Mouse (Mus musculus) erythroid progenitor cell, adult 5-6 weeks (primary cell): ENCODE measurements around the gene Tctn1. TPM values are rescaled to one million over a fixed set of nuclear protein-coding genes. Genes with fewer than 3 reads are reported as not detected.

Experiments used
- ATAC-seq: replicated peaks from 2 replicates; pipeline ENCODE4 v1.8.0; 2016; ENCODE audit warnings: moderate number of reproducible peaks, mild to moderate bottlenecking, moderate TSS enrichment, inconsistent platforms; ENCODE audit not compliant: poor library complexity, low FRiP score, severe bottlenecking
- total RNA-seq, 2 experiments: library from RNA; stranded (forward) in 1 of 2; stranded (reverse) in 1 of 2; fragments of 150-400 nt in 1 of 2; fragments of 186-747, 209-891 nt in 1 of 2; gene quantifications; 2 replicates each; pipeline versions ENCODE4 v1.2.3 to v1.2.4; 2015 to 2017; ENCODE audit warnings: low replicate concordance in 2 of 2

Gene Tctn1
- total RNA-seq, 2 experiments from 2014 or later: 19.7 to 39.3 TPM

GRCm38 (mm10) chr5:122191269-122192063, 72.8 kb downstream of the Tctn1 start:
- ATAC-seq: no peak

DNA sequence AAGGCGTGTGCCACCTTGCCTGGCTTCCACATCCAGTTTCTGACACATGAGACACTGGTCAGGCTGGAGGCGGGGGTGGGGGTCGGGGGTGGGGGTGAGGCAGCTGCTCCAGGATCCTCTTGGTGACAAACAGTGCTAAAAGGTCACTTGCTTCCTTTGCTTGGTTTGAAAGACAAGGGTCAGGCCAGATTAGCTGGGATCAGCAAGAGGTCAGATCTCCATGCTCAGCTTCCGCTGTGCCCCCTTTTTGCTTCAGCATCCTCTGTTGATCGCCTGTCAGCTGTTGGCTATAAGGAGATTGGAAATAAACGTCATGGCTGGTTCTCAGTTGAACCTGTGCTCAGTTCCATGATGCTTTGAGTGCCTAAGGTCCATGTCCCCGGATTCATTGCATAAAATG, 73.8 kb downstream of the Tctn1 start:
- ATAC-seq: no peak

DNA sequence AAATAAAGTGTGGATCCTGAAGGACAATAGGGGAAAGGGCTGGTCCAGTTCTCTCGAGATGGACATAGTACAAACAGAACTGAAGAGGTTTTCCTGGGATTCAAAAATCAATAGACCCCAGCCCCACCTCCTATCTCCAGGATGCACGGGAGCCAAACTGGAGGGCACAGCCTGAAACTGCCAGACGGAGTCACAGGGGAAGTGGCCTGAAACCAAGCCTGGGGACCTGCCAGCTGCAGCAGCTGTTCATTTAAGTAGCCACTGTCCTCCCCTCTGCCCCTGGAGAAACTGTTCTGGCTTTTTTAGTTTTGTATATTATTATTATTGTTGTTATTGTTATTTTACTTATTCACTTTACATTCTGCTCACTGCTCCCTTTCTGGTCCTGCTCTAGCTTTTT, 75.1 kb downstream of the Tctn1 start:
- no peak for ATAC-seq

Other genes starting within 250 kb of the Tctn1 start
- not detected in 2 replicates for gene Cux2, start 214.4 kb downstream of the Tctn1 start, total RNA-seq (2015; ENCODE audit: low replicate concordance)
- not detected in 2 replicates for gene Cux2, start 214.4 kb downstream of the Tctn1 start, total RNA-seq (2017; ENCODE audit: low replicate concordance)
- not detected in 2 replicates for gene Myl2, start 163.5 kb downstream of the Tctn1 start, total RNA-seq (2015; ENCODE audit: low replicate concordance)
- 8.2 TPM in 1 of 2 replicates, not detected in the other for gene Myl2, start 163.5 kb downstream of the Tctn1 start, total RNA-seq (2017; ENCODE audit: low replicate concordance)
- not detected in 2 replicates for gene Ccdc63, start 123.6 kb downstream of the Tctn1 start, total RNA-seq (2015; ENCODE audit: low replicate concordance)
- gene Ccdc63, start 123.6 kb downstream of the Tctn1 start, total RNA-seq (2017; ENCODE audit: low replicate concordance): not detected in 2 replicates
- 310 and 340 TPM in 2 replicates for gene Ppp1cc, start 106.2 kb downstream of the Tctn1 start, total RNA-seq (2015; ENCODE audit: low replicate concordance)
- gene Ppp1cc, start 106.2 kb downstream of the Tctn1 start, total RNA-seq (2017; ENCODE audit: low replicate concordance): 91.1 and 263 TPM in 2 replicates
- 24.9 and 29.8 TPM in 2 replicates for gene Hvcn1, start 57.7 kb downstream of the Tctn1 start, total RNA-seq (2015; ENCODE audit: low replicate concordance)
- gene Hvcn1, start 57.7 kb downstream of the Tctn1 start, total RNA-seq (2017; ENCODE audit: low replicate concordance): 15.7 and 17.3 TPM in 2 replicates
- 0.72 and 2.5 TPM in 2 replicates for gene Pptc7, start 19.9 kb upstream of the Tctn1 start, total RNA-seq (2015; ENCODE audit: low replicate concordance)
- 5.8 and 6.2 TPM in 2 replicates for gene Pptc7, start 19.9 kb upstream of the Tctn1 start, total RNA-seq (2017; ENCODE audit: low replicate concordance)
- 0.36 TPM in 1 of 2 replicates, not detected in the other for gene Rad9b, start 89.8 kb upstream of the Tctn1 start, total RNA-seq (2015; ENCODE audit: low replicate concordance)
- gene Rad9b, start 89.8 kb upstream of the Tctn1 start, total RNA-seq (2017; ENCODE audit: low replicate concordance): 0.15 and 4.1 TPM in 2 replicates
- gene Vps29, start 89.9 kb upstream of the Tctn1 start, total RNA-seq (2015; ENCODE audit: low replicate concordance): 40.2 and 62.7 TPM in 2 replicates
- 15.1 and 32.0 TPM in 2 replicates for gene Vps29, start 89.9 kb upstream of the Tctn1 start, total RNA-seq (2017; ENCODE audit: low replicate concordance)
- 30.2 and 39.6 TPM in 2 replicates for gene Gpn3, start 107.4 kb upstream of the Tctn1 start, total RNA-seq (2015; ENCODE audit: low replicate concordance)
- 15.2 and 16.8 TPM in 2 replicates for gene Gpn3, start 107.4 kb upstream of the Tctn1 start, total RNA-seq (2017; ENCODE audit: low replicate concordance)
- gene Fam216a, start 107.9 kb upstream of the Tctn1 start, total RNA-seq (2015; ENCODE audit: low replicate concordance): 10.8 and 20.1 TPM in 2 replicates
- 10.4 and 19.4 TPM in 2 replicates for gene Fam216a, start 107.9 kb upstream of the Tctn1 start, total RNA-seq (2017; ENCODE audit: low replicate concordance)
- gene Arpc3, start 127.4 kb upstream of the Tctn1 start, total RNA-seq (2015; ENCODE audit: low replicate concordance): 115 and 159 TPM in 2 replicates
- 270 and 286 TPM in 2 replicates for gene Arpc3, start 127.4 kb upstream of the Tctn1 start, total RNA-seq (2017; ENCODE audit: low replicate concordance)
- 14.1 and 26.4 TPM in 2 replicates for gene Anapc7, start 157.2 kb upstream of the Tctn1 start, total RNA-seq (2015; ENCODE audit: low replicate concordance)
- gene Anapc7, start 157.2 kb upstream of the Tctn1 start, total RNA-seq (2017; ENCODE audit: low replicate concordance): 22.3 and 34.3 TPM in 2 replicates
- 73.2 and 84.3 TPM in 2 replicates for gene Atp2a2, start 237.8 kb upstream of the Tctn1 start, total RNA-seq (2015; ENCODE audit: low replicate concordance)
- gene Atp2a2, start 237.8 kb upstream of the Tctn1 start, total RNA-seq (2017; ENCODE audit: low replicate concordance): 106 and 160 TPM in 2 replicates